Mouse (Mus musculus) neural tube, embryonic 15.5 days (tissue): ENCODE results near the gene Il9r. TPM values are rescaled to one million over a fixed set of nuclear protein-coding genes. Genes with fewer than 3 reads are reported as not detected.

ENCODE experiments used
- ATAC-seq: fragments of 200-750 bp; cut with Nextera tagmentation; 2 replicates; pipeline ENCODE4 v1.8.0; 2017; ENCODE audit warnings: mild to moderate bottlenecking, moderate TSS enrichment, moderate library complexity; ENCODE audit not compliant: low FRiP score
- H3K27ac ChIP-seq: fragments of 300-500 bp; sonication (generic); replicated peaks from 2 replicates; pipeline ENCODE4 v1.5.1; 2015; ENCODE audit warnings: mild to moderate bottlenecking, inconsistent platforms
- H3K27me3 ChIP-seq: fragments of 300-500 bp; sonication (generic); replicated peaks from 2 replicates; pipeline ENCODE4 v1.6.1; 2015; ENCODE audit warnings: inconsistent platforms
- H3K36me3 ChIP-seq: fragments of 300-500 bp; sonication (generic); 2 replicates; pipeline ENCODE4 v1.6.1; 2015; ENCODE audit warnings: inconsistent platforms
- H3K4me1 ChIP-seq: fragments of 300-500 bp; sonication (generic); 2 replicates; pipeline ENCODE4 v1.6.1; 2015; ENCODE audit warnings: inconsistent platforms
- H3K4me2 ChIP-seq: fragments of 300-500 bp; sonication (generic); 2 replicates; pipeline ENCODE4 v1.6.1; 2015; ENCODE audit warnings: inconsistent platforms, mild to moderate bottlenecking, moderate library complexity
- H3K4me3 ChIP-seq: fragments of 300-500 bp; sonication (generic); replicated peaks from 2 replicates; pipeline ENCODE4 v1.5.1; 2015; ENCODE audit warnings: mild to moderate bottlenecking, inconsistent platforms
- H3K9ac ChIP-seq: fragments of 300-500 bp; sonication (generic); replicated peaks from 2 replicates; pipeline ENCODE4 v1.6.1; 2015; ENCODE audit warnings: mild to moderate bottlenecking, inconsistent platforms
- H3K9me3 ChIP-seq: fragments of 300-500 bp; sonication (generic); replicated peaks from 2 replicates; pipeline ENCODE4 v1.6.1; 2016; ENCODE audit warnings: inconsistent platforms
- WGBS: fragments of 180-500 bp; shearing (Covaris S2); methylation state at CpG from one replicate; pipeline ENCODE4 v1.1.7; 2015; ENCODE audit warnings: mixed read lengths; 5-methylcytosine and 5-hydroxymethylcytosine counted together
- polyA plus RNA-seq: library from polyadenylated mRNA; unstranded; fragments of >200 nt; fragmentation: Nextera tagmentation; extraction: Ambion mirVana; gene quantifications from 2 replicates; pipeline ENCODE4 v1.2.1, GENCODE M21; 2015

The Il9r gene
- 1.5 TPM in 1 of 2 replicates, not detected in the other for polyA plus RNA-seq

DNA sequence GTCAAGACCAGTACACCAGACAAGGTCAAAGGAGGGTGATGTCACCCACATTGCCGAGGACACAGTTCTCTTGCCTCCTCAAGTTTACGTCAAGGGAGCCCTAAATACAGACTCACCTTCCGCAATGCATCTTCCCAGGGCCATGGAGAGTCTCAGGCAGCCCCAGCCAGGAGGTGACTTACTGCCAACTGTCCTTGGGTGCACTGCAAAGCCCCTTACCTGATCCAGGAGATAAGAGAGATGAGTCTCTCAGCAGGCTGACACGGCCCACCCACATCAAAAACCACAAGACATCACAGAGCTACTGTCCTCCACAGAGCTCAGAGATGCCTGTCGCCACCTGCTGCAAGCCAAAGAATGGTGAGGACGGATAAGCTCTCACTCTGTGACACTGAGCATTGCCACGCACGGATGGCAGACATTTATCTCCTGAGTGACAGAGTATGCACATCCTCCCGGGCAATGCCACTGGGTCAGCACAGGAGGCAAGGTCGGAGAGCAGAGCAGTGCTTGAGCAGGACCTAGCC is at the start of gene Il9r:
Gene Il9r, minus strand, starts transcription at position 205 of the 527 bp plus-strand sequence.
- WGBS: 73% methylated on average over 10 of the region's 10 CpGs
- Histone ChIP-seq H3K27ac (no peak within 1 kb of the TSS), H3K9ac (no peak within 1 kb of the TSS), H3K9me3 (no peaks in the 10 kb centered on the region), H3K4me2 (no peak within 1 kb of the TSS), H3K4me1 (peaks cover 5% of the 10 kb centered on the region), H3K27me3 (0 out of 2 replicates have a peak, but pooled peaks cover 2% of the 10 kb centered on the region), H3K4me3 (no peak within 1 kb of the TSS), H3K36me3 (no peaks in the 10 kb centered on the region)
- no peak for ATAC-seq

DNA sequence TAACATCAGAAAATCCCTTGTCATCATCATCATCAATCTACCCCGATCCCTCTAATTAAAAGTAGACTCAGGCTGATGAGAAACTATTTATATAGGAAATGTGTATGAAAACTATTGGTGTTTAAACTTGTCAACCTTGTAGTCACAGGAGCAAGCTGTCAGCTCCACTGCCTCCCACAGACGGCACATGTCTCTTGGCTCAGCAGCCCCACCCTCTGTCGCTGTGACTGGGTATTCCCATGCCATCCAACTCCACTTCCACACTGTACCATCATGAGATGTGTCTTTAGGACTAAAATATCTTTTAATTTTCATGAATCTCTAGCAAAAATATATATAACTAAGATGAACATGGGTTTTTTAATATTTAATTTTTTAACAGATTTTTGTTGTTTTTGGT is 48.3 kb upstream of the Il9r start:
- Histone ChIP-seq H3K4me1 (peaks cover 9% of the 10 kb centered on the region; the same call in 1 of the 2 replicates), H3K4me3 (no peak overlapping the region), H3K4me2 (no peak overlapping the region), H3K36me3 (peaks cover 68% of the 10 kb centered on the region), H3K27ac (no peak overlapping the region), H3K9me3 (no peaks in the 10 kb centered on the region), H3K27me3 (no peaks in the 10 kb centered on the region), H3K9ac (no peak overlapping the region)
- ATAC-seq: no peak
- WGBS: 89% methylated on average over 3 of the region's 3 CpGs

DNA sequence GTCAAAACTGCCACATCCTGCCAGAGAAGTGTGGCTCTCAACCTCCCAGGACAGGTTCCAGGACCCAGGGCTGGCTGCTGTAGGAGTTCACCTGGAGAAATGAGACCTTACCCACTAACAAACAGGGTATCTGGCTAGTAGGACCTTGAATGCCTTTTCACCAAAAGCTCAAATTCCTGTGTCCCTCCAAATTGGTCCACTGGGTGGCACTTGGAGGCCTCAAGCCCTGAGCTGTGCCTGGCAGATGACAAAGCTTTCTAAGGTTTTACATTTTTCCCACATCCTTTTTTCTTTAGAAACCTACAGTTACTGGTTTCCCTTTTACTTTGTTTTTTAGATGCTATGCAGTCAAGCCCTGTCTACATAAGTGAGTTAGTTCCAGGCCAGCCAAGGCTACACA is 47.0 kb upstream of the Il9r start:
- H3K4me3 ChIP-seq: no peak overlapping the region
- peaks cover 12% of the 10 kb centered on the region; the same call in 1 of the 2 replicates for H3K4me1 ChIP-seq
- H3K27me3 ChIP-seq: no peaks in the 10 kb centered on the region
- no peak overlapping the region for H3K4me2 ChIP-seq
- H3K36me3 ChIP-seq: peaks cover 56% of the 10 kb centered on the region
- no peak overlapping the region for H3K9ac ChIP-seq
- no peaks in the 10 kb centered on the region for H3K9me3 ChIP-seq
- no peak overlapping the region for H3K27ac ChIP-seq
- ATAC-seq: no peak

DNA sequence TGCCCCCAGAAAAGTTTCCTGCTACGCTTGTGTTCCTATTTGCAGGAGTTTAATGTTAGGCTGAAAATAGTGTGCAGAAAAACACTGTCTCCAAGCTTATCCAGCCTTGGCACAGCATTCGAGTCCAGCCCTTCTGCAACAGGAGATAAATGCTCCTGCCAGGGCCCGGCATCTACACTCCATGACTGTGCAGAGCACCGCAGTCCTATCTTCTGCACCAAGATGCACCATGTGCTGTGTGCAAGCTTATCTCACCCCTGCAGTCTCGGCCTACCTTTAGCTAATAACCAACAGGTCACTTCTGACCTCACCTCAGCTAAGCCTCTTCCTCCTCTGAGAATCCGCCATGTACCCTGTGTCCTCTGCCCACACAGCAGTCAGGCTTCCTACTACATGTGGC is 45.5 kb upstream of the Il9r start:
- Histone ChIP-seq H3K4me1 (peaks cover 12% of the 10 kb centered on the region; the same call in 1 of the 2 replicates), H3K27me3 (no peaks in the 10 kb centered on the region), H3K9ac (no peak overlapping the region), H3K4me3 (no peak overlapping the region), H3K36me3 (peaks cover 65% of the 10 kb centered on the region), H3K27ac (no peak overlapping the region), H3K9me3 (no peaks in the 10 kb centered on the region), H3K4me2 (no peak overlapping the region)
- ATAC-seq: no peak
- 95% methylated on average over 6 of the region's 6 CpGs for WGBS

DNA sequence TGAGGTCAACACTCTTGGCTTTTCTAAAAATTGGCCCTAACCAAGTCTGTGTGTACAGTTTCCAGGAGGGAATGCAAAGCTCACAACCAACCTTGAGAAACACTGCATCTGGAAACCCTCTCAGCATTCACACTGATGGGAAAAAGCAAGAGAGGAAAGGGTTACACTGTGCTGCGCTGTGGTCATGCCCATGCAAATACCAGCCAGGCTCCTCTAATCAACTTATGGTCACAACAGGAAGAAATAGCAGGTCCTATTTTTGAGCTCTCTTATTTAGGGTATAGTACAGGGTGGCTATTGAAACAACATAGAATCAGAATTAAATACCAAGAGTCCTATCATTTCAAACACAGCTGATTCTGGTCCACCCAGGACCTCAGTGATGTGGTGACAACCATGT is 44.5 kb upstream of the Il9r start:
- peaks cover 64% of the 10 kb centered on the region for H3K36me3 ChIP-seq
- peaks cover 12% of the 10 kb centered on the region; the same call in 1 of the 2 replicates for H3K4me1 ChIP-seq
- no peak overlapping the region for H3K9ac ChIP-seq
- H3K4me2 ChIP-seq: no peak overlapping the region
- ATAC-seq: no peak
- H3K9me3 ChIP-seq: no peaks in the 10 kb centered on the region
- no peak overlapping the region for H3K4me3 ChIP-seq
- H3K27ac ChIP-seq: no peak overlapping the region
- WGBS: 94% methylated on average over 1 of the region's 1 CpGs
- H3K27me3 ChIP-seq: no peaks in the 10 kb centered on the region

- ATAC-seq: no peak
- H3K9me3 ChIP-seq: no peaks in the 10 kb centered on the region
- H3K4me1 ChIP-seq: peaks cover 12% of the 10 kb centered on the region; the same call in 1 of the 2 replicates
- no peaks in the 10 kb centered on the region for H3K27me3 ChIP-seq
- no peak overlapping the region for H3K9ac ChIP-seq
- no peak overlapping the region for H3K27ac ChIP-seq
- no peak overlapping the region for H3K4me2 ChIP-seq
- no peak overlapping the region for H3K4me3 ChIP-seq
- 80% methylated on average over 3 of the region's 3 CpGs for whole genome bisulfite sequencing
- H3K36me3 ChIP-seq: peaks cover 63% of the 10 kb centered on the region
These were observed 44.0 kb upstream of the Il9r start for GRCm38 (mm10) chr11:32244064-32244463.

GRCm38 (mm10) chr11:32243205-32243955 is 43.3 kb upstream of the Il9r start:
- Histone ChIP-seq H3K36me3 (peaks cover 57% of the 10 kb centered on the region), H3K27ac (0 out of 2 replicates have a peak overlapping the region, but pooled peaks have one; percentile 18), H3K9me3 (no peaks in the 10 kb centered on the region), H3K9ac (no peak overlapping the region), H3K4me3 (no peak overlapping the region), H3K4me1 (peaks cover 12% of the 10 kb centered on the region), H3K4me2 (no peak overlapping the region), H3K27me3 (no peaks in the 10 kb centered on the region)
- WGBS: 77% methylated on average over 7 of the region's 7 CpGs
- no peak for ATAC-seq

DNA sequence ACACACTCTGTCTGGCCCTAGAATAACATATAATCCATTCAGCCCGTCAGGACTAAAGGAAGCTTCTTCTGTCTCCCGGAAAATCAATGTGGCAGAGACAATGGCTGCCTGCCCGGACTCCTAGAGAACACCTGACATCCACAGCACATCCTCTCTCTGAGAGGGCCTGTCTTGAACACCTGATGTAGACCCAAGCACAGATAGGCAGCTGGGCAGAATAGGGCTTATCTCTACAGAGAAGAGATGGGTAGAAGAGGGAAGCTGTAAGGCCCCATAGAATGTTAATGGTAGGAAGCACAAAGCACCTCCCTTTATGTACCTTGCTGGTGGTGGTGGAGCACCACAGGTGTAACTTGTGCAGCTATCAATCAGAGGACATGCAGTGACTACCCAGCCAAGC is 42.1 kb upstream of the Il9r start:
- Histone ChIP-seq H3K27me3 (no peaks in the 10 kb centered on the region), H3K36me3 (peaks cover 48% of the 10 kb centered on the region), H3K9me3 (no peaks in the 10 kb centered on the region), H3K4me3 (no peak overlapping the region), H3K27ac (no peak overlapping the region), H3K4me2 (no peak overlapping the region), H3K4me1 (peaks cover 24% of the 10 kb centered on the region), H3K9ac (no peak overlapping the region)
- 83% methylated on average over 3 of the region's 3 CpGs for WGBS
- ATAC-seq: no peak

GRCm38 (mm10) chr11:32241391-32241790 is 41.3 kb upstream of the Il9r start:
- peaks cover 40% of the 10 kb centered on the region for H3K36me3 ChIP-seq
- no peaks in the 10 kb centered on the region for H3K27me3 ChIP-seq
- no peak overlapping the region for H3K27ac ChIP-seq
- peaks cover 32% of the 10 kb centered on the region for H3K4me1 ChIP-seq
- H3K9me3 ChIP-seq: no peaks in the 10 kb centered on the region
- no peak for ATAC-seq
- no peak overlapping the region for H3K4me2 ChIP-seq
- H3K9ac ChIP-seq: no peak overlapping the region
- H3K4me3 ChIP-seq: no peak overlapping the region

GRCm38 (mm10) chr11:32238093-32238860 is 38.2 kb upstream of the Il9r start:
- no peaks in the 10 kb centered on the region for H3K27me3 ChIP-seq
- H3K27ac ChIP-seq: peak overlapping the region; percentile 41
- no peak overlapping the region for H3K9ac ChIP-seq
- peak; percentile 25; the same call in 1 of the 2 replicates for ATAC-seq
- no peaks in the 10 kb centered on the region for H3K9me3 ChIP-seq
- 66% methylated on average over 5 of the region's 5 CpGs for WGBS
- no peak overlapping the region for H3K4me3 ChIP-seq
- H3K4me2 ChIP-seq: no peak overlapping the region
- H3K4me1 ChIP-seq: peaks cover 54% of the 10 kb centered on the region
- H3K36me3 ChIP-seq: peaks cover 37% of the 10 kb centered on the region

DNA sequence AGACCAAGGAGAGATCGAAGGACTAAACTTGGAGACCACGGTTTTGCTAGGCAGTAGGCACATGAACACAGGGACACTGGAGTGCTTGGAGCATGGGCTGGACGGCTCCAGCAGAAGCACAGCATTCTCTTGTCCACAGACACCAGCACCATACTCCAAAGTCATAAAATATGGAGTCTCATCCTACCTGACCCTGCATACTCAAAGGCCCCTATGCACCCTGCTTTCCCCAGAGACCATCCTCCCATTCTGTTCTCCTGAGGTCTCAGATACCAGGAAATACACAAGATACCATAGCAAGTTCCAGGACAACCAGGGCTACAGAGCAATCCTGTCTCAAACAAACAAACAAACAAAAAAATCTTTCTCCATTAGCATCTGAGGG is 37.3 kb upstream of the Il9r start:
- H3K27ac ChIP-seq: peak overlapping the region; percentile 48
- H3K9me3 ChIP-seq: no peaks in the 10 kb centered on the region
- 89% methylated on average over 3 of the region's 3 CpGs for WGBS
- no peak overlapping the region for H3K4me3 ChIP-seq
- H3K4me2 ChIP-seq: no peak overlapping the region
- peaks cover 53% of the 10 kb centered on the region for H3K4me1 ChIP-seq
- ATAC-seq: no peak
- H3K36me3 ChIP-seq: peaks cover 40% of the 10 kb centered on the region
- no peaks in the 10 kb centered on the region for H3K27me3 ChIP-seq
- no peak overlapping the region for H3K9ac ChIP-seq
